Mouse (Mus musculus): Measurements from ENCODE around the gene Elmo2. TPM values are rescaled to one million over a fixed set of nuclear protein-coding genes. Genes with fewer than 3 reads are reported as not detected.

Elmo2 gene
- polyA plus RNA-seq (2015; fragmentation: Nextera tagmentation; extraction: Ambion mirVana), result 107 and 115 TPM in 2 replicates

- H3K27me3 ChIP-seq (replicated peaks; ENCODE audit: control insufficient read depth, insufficient read depth, low read length), result no peaks in the 10 kb centered on the region
- under 1% methylated on average over 54 of the region's 55 CpGs for WGBS
- H3K4me3 ChIP-seq (replicated peaks; ENCODE audit: low read length), result peak within 1 kb of the TSS; percentile 98
- ATAC-seq, result peak; percentile 98
- H3K36me3 ChIP-seq (ENCODE audit: control insufficient read depth, insufficient read depth), result no peaks in the 10 kb centered on the region
- peak within 1 kb of the TSS; percentile 89 for H3K27ac ChIP-seq (ENCODE audit: low read length)
- peaks cover 43% of the 10 kb centered on the region for H3K4me1 ChIP-seq (replicated peaks; ENCODE audit: control insufficient read depth, insufficient read depth, low read length)
- peak within 1 kb of the TSS; percentile 91 for H3K9ac ChIP-seq (replicated peaks; ENCODE audit: low read depth, low read length)
- H3K9me3 ChIP-seq (ENCODE audit: control insufficient read depth, low read length), result no peaks in the 10 kb centered on the region
- peak within 1 kb of the TSS; percentile 96 for H3K4me2 ChIP-seq (ENCODE audit: low read length)
These were observed at the start of gene Elmo2 for GRCm38 (mm10) chr2:165326304-165327190. TSS of gene Elmo2 (minus strand) at chr2:165326479.

- Histone ChIP-seq H3K9me3 (ENCODE audit: control insufficient read depth, low read length) (peaks cover 5% of the 10 kb centered on the region; the same call in 1 of the 2 replicates), H3K27me3 (replicated peaks; ENCODE audit: control insufficient read depth, insufficient read depth, low read length) (no peaks in the 10 kb centered on the region), H3K4me1 (replicated peaks; ENCODE audit: control insufficient read depth, insufficient read depth, low read length) (no peaks in the 10 kb centered on the region; the same call in 1 of the 2 replicates), H3K9ac (replicated peaks; ENCODE audit: low read depth, low read length) (no peak overlapping the region), H3K36me3 (ENCODE audit: control insufficient read depth, insufficient read depth) (peaks cover 39% of the 10 kb centered on the region), H3K4me2 (ENCODE audit: low read length) (no peak overlapping the region), H3K27ac (ENCODE audit: low read length) (no peak overlapping the region), H3K4me3 (replicated peaks; ENCODE audit: low read length) (no peak overlapping the region)
- no peak for ATAC-seq
- WGBS, result 57% methylated on average over 4 of the region's 4 CpGs
These were observed 49.7 kb upstream of the Elmo2 start for GRCm38 (mm10) chr2:165376001-165376400.

GRCm38 (mm10) chr2:165375478-165375877 lies 49.2 kb upstream of the Elmo2 start:
- WGBS, result 74% methylated on average over 5 of the region's 5 CpGs
- H3K27me3 ChIP-seq (replicated peaks; ENCODE audit: control insufficient read depth, insufficient read depth, low read length), result no peaks in the 10 kb centered on the region
- no peak overlapping the region for H3K27ac ChIP-seq (ENCODE audit: low read length)
- peaks cover 34% of the 10 kb centered on the region for H3K36me3 ChIP-seq (ENCODE audit: control insufficient read depth, insufficient read depth)
- no peaks in the 10 kb centered on the region; the same call in 1 of the 2 replicates for H3K4me1 ChIP-seq (replicated peaks; ENCODE audit: control insufficient read depth, insufficient read depth, low read length)
- ATAC-seq, result no peak
- no peak overlapping the region for H3K4me2 ChIP-seq (ENCODE audit: low read length)
- no peak overlapping the region for H3K9ac ChIP-seq (replicated peaks; ENCODE audit: low read depth, low read length)
- no peak overlapping the region for H3K4me3 ChIP-seq (replicated peaks; ENCODE audit: low read length)
- no peaks in the 10 kb centered on the region for H3K9me3 ChIP-seq (ENCODE audit: control insufficient read depth, low read length)

- no peak for ATAC-seq
- H3K9me3 ChIP-seq (ENCODE audit: control insufficient read depth, low read length), result no peaks in the 10 kb centered on the region
- no peak overlapping the region for H3K4me2 ChIP-seq (ENCODE audit: low read length)
- WGBS, result 39% methylated on average over 3 of the region's 3 CpGs
- peaks cover 10% of the 10 kb centered on the region for H3K36me3 ChIP-seq (ENCODE audit: control insufficient read depth, insufficient read depth)
- no peaks in the 10 kb centered on the region for H3K27me3 ChIP-seq (replicated peaks; ENCODE audit: control insufficient read depth, insufficient read depth, low read length)
- peaks cover 18% of the 10 kb centered on the region for H3K4me1 ChIP-seq (replicated peaks; ENCODE audit: control insufficient read depth, insufficient read depth, low read length)
- H3K9ac ChIP-seq (replicated peaks; ENCODE audit: low read depth, low read length), result no peak overlapping the region
- no peak overlapping the region for H3K4me3 ChIP-seq (replicated peaks; ENCODE audit: low read length)
- H3K27ac ChIP-seq (ENCODE audit: low read length), result no peak overlapping the region
These were observed 44.8 kb upstream of the Elmo2 start for GRCm38 (mm10) chr2:165371066-165371465.

GRCm38 (mm10) chr2:165370348-165370747 lies 44.1 kb upstream of the Elmo2 start:
- Histone ChIP-seq H3K27me3 (replicated peaks; ENCODE audit: control insufficient read depth, insufficient read depth, low read length) (no peaks in the 10 kb centered on the region), H3K4me1 (replicated peaks; ENCODE audit: control insufficient read depth, insufficient read depth, low read length) (peaks cover 18% of the 10 kb centered on the region), H3K27ac (ENCODE audit: low read length) (no peak overlapping the region), H3K4me2 (ENCODE audit: low read length) (no peak overlapping the region), H3K9me3 (ENCODE audit: control insufficient read depth, low read length) (no peaks in the 10 kb centered on the region), H3K4me3 (replicated peaks; ENCODE audit: low read length) (no peak overlapping the region), H3K9ac (replicated peaks; ENCODE audit: low read depth, low read length) (no peak overlapping the region), H3K36me3 (ENCODE audit: control insufficient read depth, insufficient read depth) (peaks cover 8% of the 10 kb centered on the region)
- WGBS, result 79% methylated on average over 3 of the region's 3 CpGs
- ATAC-seq, result no peak

GRCm38 (mm10) chr2:165368496-165368895 lies 42.2 kb upstream of the Elmo2 start, which contains the start of gene Zfp663:
TSS of gene Zfp663 (minus strand) at chr2:165368729.
- H3K9ac ChIP-seq (replicated peaks; ENCODE audit: low read depth, low read length), result peak within 1 kb of the TSS; percentile 84
- H3K9me3 ChIP-seq (ENCODE audit: control insufficient read depth, low read length), result no peaks in the 10 kb centered on the region
- peaks cover 18% of the 10 kb centered on the region for H3K4me1 ChIP-seq (replicated peaks; ENCODE audit: control insufficient read depth, insufficient read depth, low read length)
- no peaks in the 10 kb centered on the region for H3K27me3 ChIP-seq (replicated peaks; ENCODE audit: control insufficient read depth, insufficient read depth, low read length)
- H3K36me3 ChIP-seq (ENCODE audit: control insufficient read depth, insufficient read depth), result no peaks in the 10 kb centered on the region
- ATAC-seq, result peak; percentile 62
- peak within 1 kb of the TSS; percentile 72 for H3K27ac ChIP-seq (ENCODE audit: low read length)
- 0% methylated on average over 27 of the region's 27 CpGs for WGBS
- peak within 1 kb of the TSS; percentile 82 for H3K4me2 ChIP-seq (ENCODE audit: low read length)
- H3K4me3 ChIP-seq (replicated peaks; ENCODE audit: low read length), result peak within 1 kb of the TSS; percentile 57

- Histone ChIP-seq H3K36me3 (ENCODE audit: control insufficient read depth, insufficient read depth) (no peaks in the 10 kb centered on the region), H3K4me1 (replicated peaks; ENCODE audit: control insufficient read depth, insufficient read depth, low read length) (peaks cover 18% of the 10 kb centered on the region), H3K4me2 (ENCODE audit: low read length) (peak overlapping the region; percentile 82), H3K27ac (ENCODE audit: low read length) (peak overlapping the region; percentile 72), H3K4me3 (replicated peaks; ENCODE audit: low read length) (peak overlapping the region; percentile 57), H3K9ac (replicated peaks; ENCODE audit: low read depth, low read length) (peak overlapping the region; percentile 84), H3K27me3 (replicated peaks; ENCODE audit: control insufficient read depth, insufficient read depth, low read length) (no peaks in the 10 kb centered on the region), H3K9me3 (ENCODE audit: control insufficient read depth, low read length) (no peaks in the 10 kb centered on the region)
- peak; percentile 37 for ATAC-seq
- WGBS, result 4% methylated on average over 13 of the region's 13 CpGs
These were observed 41.7 kb upstream of the Elmo2 start for GRCm38 (mm10) chr2:165367868-165368439.

GRCm38 (mm10) chr2:165367047-165367520 lies 40.8 kb upstream of the Elmo2 start:
- H3K9me3 ChIP-seq (ENCODE audit: control insufficient read depth, low read length), result no peaks in the 10 kb centered on the region
- H3K36me3 ChIP-seq (ENCODE audit: control insufficient read depth, insufficient read depth), result no peaks in the 10 kb centered on the region
- peak overlapping the region; percentile 22 for H3K4me2 ChIP-seq (ENCODE audit: low read length)
- ATAC-seq, result no peak
- H3K9ac ChIP-seq (replicated peaks; ENCODE audit: low read depth, low read length), result no peak overlapping the region
- H3K27me3 ChIP-seq (replicated peaks; ENCODE audit: control insufficient read depth, insufficient read depth, low read length), result no peaks in the 10 kb centered on the region
- WGBS, result 4% methylated on average over 5 of the region's 8 CpGs
- no peak overlapping the region for H3K4me3 ChIP-seq (replicated peaks; ENCODE audit: low read length)
- no peak overlapping the region for H3K27ac ChIP-seq (ENCODE audit: low read length)
- H3K4me1 ChIP-seq (replicated peaks; ENCODE audit: control insufficient read depth, insufficient read depth, low read length), result peaks cover 18% of the 10 kb centered on the region
